Mouse (Mus musculus) gastrocnemius, postnatal 10 days (tissue): ENCODE data around the gene Rap1a. TPM values are rescaled to one million over a fixed set of nuclear protein-coding genes. Genes with fewer than 3 reads are reported as not detected.
"Not testable (repeated sequence)": the region's sequence is repeated elsewhere in the genome, so short reads cannot be mapped to it uniquely, and the experiment has no call there.

ENCODE experiments used
- DNase-seq: peaks from one replicate; pipeline ENCODE4 v3.0.0; 2021; ENCODE audit warnings: mixed read lengths
- total RNA-seq, 2 experiments: library from RNA; stranded (reverse); gene quantifications; 2 replicates each; pipeline ENCODE4 v1.2.3; 2021

Rap1a gene
- total RNA-seq, 2 experiments from 2014 or later, result 126 to 130 TPM

DNA sequence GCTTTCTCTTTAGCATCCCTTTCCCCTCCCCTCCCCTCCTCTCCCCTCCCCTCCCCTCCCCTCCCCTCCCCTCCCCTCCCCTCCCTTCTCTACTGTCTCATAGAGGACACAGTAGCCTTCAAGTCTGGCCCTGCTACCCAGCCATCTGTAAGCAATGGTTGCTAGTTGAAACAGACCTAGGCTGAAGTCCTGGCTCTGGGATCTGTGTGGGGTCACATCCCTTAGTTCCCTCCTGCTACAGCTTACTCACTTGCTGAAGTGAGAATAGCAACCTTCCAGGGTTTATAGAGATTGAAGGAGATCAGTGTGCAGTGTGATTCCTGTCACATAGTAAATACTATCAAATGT is 86.3 kb downstream of the Rap1a start:
- no peak for DNase-seq

DNA sequence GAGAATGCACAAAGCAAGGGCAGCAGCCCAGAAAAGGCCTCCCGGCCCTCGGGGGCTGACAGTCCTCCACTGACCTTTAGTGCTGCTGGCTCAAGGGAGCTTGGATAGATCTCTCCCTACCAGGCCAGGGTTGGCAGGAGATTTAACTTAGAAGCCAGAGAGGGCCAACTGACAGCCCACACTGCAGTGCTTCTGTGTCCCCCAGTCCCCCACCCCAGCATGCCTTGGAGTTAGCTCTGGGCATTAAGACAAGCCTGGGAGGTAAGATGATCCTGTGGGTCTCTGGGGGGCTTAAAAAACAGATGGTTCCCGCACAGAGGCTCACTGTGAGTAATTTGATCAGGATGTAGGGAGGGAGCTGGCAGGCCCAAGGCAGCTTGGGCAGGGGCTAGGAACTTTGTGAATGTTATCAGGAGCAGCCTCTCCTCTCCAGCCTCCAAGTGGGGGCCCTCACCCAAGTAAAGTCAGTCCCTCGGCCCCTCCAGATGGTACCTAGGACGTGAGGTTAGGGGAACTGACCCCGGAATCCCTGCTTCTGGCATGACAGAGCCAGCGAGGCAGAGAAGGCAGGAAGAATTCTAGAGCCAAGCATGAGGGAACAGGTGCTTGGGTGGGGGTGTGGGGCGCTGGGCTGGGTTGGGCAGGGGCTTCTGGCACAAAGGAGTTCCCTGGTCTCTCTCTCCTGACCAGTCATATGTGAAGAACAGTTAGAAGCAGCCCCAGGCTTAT is 86.9 kb downstream of the Rap1a start:
- DNase-seq, result peak; percentile 56

DNA sequence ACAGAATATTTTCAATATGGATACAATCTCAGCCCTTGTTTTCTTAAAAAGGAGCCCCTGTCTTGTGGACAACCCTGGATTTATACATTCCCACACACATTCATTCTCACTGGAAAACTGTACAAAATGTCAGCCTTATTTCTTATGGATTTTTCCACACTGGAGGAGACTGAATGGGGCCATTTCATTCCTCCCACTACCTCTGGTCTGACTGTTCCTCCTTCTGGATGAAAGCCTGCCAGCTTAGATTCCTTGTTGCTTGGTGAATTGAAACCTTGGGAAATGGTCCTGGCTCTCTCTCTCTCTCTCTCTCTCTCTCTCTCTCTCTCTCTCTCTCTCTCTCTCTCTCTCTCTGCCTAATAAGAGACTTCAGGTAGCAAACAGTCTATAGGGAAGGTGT is 88.3 kb downstream of the Rap1a start:
- DNase-seq, result no peak

DNA sequence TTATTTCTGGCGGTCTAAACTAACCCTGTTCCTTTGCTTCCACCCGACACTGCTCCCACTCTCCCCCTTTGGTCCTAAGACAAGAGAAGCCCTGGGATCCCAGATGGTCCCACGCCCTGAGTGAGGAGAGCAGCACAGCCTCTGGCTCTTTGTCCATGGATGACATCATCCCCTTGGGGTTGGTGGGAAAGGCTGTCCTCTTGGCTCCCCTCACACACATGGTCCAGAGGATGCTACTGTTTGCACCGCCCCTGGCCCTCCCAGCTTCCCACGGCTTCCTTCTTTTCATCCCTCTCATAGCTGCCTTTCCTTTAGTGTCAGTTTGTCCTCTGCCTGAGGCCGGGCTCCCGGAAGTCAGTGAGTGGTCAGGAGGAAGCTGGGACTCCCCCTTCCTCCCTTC is 89.4 kb downstream of the Rap1a start:
- peak; percentile 61 for DNase-seq

DNA sequence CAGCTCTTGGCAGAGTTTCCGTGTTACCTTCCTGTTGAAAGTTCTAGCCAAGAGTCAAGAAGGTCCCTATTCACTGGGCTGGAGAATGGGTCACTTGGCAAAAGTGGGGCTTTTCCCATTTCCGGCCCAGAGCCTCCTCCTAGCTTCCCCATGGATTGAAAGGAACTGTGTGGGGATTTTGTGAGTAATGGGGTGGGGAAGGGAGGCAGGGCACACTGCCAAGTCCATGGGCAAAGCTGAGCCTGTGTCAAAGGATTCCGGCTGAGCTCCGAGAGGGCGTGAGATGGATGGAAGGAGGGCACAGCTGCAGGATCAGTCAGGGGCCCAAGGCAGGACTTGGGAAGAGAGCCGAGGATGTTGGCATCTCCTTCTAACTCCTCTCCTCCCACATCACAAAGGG is 90.9 kb downstream of the Rap1a start:
- DNase-seq, result peak; percentile 52

DNA sequence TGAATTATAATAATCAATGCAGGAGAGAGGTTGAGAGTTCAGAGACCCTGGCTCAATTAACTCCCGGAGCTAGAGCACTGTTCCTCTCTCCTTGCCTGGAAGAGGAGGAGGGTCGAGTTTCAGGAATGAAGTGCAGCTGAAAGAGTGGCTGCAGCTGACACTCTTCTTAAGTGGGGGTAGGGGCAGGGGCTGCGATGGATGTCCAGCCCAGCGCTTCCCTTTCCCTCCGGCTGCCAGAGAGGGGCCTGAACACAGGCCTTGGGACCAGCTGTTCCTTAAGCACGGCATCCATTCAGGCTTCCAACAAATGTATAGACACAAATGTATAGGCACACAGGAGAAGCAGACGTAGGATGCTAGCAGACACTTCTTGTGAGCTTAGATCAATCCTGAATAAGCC is 93.5 kb downstream of the Rap1a start:
- no peak for DNase-seq

DNA sequence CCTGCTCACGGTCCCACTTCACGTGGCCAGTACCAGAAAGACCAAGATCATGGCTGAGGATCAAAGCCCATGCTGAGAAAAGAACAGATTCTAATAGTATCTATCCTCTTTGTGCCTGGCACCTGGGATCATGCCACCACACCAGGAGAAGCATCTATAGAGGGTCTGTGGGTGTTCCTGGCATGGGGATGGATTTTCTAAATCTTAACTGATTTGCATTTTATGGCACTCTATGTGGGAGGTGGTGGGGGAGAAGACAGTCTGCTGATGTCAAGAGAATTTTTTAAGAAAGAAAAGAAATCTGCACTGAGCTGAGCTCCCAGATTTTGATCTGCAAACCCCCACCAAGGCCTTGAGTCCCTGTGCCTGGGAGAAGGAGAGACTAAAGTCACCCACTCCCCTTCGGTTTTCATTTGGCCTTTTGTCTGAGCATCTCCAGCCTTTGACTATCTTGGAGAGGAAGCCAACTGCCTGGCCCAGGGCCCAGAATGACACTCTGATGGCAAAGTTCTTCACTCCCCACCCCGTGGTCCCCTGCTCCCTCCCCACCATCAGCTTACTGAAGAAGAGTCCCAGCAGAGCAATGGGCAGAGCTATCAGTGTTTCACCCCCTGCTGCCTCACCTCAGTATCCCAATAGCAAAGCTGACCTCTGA is 94.6 kb downstream of the Rap1a start:
- DNase-seq, result peak; percentile 47

DNA sequence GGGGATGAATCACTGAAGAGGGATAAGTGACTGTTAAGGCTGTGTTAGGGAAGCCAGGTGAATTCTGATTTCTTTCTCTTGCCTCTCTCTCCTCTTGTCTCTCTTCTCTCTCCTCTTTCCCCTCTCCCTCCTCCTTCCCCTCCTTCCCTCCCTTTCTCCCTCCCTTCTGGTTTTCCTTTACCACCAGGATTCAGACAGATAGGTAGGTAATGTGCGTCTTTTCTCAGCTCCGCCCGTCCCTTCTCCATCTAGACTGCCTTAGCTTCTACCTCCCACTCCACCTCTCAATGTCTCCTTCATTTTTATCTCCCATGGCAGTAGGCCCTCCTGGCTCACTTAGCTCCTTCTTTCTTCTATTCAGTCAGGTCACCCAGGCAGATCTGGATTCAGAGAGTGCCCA is 95.6 kb downstream of the Rap1a start:
- no peak for DNase-seq

DNA sequence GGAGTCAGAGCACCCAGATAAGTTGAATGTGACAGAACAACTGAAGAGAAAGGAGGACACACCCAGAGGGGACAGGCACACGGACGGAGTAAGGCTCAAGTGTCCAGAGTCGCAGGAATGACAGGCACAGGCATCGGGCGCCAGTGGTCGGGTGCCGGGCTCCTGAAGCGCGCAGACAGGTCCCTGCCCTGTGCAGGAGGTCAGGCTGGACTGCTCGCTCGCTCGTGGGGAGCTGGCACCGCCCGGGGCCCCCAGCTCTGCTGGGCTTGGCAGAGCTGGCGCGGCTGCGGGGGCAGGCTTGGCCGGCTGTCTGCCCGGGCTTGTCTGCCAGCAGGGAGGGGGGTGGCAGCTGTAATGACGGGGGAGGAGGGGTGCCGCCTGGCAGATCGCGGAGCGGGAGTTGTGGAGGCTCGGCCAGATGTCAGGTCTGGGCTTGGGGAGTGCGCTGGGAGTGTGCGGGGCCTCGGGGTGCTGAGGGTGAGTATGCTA is 96.0 kb downstream of the Rap1a start:
- DNase-seq, result peak; percentile 76

DNA sequence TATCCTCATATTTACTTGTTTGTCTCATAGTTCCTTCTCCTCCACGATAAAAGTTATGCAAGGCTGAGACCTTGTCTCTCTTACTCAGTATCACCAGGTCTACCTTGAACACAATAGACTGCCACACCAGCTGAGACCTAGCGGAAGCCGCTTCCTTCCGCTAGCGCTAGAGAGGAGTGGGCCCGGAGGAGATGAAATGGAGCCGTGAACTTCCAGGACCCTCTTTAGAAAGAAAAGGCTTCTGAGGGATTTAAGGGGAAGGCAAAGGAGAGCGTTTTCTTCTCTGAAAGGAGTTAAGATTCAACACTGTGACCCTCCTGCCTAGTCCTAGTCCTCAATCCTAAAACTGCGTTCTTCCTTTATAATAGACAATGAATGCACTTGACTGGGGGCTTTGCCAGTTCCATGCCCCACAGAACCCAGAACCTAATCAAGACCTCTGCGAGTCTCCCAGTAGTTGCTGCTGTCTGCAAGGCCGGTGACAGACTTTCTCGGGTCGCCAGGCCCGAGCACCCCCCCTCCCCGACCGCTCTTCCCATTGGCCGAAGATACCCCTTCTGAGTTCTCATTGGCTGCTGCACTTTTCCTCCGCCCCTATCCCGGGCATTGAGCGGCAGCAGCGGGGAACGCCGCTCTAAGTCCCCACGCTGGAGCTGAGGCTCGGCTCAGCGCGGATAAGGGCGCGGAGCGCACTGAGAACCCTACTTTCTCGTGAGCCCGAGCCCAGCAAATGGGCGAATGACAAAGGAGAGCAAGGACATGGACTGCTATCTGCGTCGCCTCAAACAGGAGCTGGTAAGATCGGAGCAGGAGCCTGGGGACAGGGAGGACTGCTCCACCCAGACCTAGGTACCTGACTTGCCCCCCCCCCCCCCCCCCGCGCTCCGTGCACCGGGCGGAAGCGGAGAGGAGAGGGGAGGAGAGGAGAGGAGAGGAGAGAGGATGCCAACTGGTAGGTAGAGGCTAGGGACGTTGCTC is 96.8 kb downstream of the Rap1a start, which contains the start of gene Inka2:
Inka2 (plus strand) TSS at position 569 of the 978 bp plus-strand sequence.
- DNase-seq, result peak; percentile 71

DNA sequence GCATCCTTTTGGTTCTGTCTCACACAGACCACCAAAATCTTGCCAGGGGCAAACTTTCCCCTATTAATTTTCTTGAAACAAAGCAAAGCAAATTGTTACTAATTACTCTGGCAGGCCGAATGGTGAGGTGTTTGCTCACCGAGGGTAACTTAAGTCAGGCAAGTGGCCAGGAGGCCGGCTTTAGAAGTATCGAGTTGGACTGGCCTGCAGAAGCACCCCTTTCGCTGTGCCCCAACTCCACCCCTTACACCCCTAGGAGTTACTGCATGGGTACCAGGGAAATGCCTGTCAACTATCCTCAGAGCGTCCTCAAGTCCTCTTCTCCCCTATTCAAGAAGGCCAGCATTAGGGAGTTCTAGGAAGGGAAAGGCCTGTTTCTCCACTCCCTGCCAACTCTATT is 97.6 kb downstream of the Rap1a start:
- DNase-seq, result no peak

DNA sequence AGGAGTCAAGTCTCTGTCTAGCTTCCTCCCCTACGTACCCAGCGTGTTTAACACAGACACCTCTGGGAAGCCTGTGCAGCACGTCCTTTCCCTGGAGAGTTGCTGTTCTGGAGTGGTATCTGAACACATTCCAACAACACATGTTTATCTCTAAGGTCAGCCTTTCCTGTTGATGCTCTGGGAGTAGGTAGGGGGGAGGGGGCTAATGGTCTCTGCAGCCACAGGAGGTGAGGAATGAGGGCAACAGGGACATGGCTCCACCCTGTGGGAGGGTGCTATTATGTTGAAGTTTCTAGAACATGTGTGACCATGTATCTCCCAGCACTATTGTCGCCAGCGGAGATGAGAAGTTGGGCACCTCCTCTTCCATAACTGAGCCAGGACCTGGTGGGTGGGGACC is 99.7 kb downstream of the Rap1a start:
- no peak for DNase-seq

DNA sequence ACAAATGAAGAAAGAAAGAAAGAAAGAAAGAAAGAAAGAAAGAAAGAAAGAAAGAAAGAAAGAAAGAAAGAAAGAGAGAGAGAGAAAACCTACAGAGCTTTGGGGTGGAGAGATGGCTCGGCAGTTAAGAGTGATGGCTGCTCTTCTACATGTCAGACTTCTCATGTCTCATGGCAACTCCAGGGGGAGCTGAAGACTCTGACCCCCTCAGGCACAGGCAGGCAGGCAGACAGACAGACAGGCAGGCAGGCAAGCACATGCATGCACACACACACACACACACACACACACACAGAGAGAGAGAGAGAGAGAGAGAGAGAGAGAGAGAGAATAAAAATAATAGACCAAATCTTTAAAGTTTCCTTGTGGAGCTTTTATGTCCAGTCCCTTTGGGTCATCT is 100.3 kb downstream of the Rap1a start:
- not testable (repeated sequence) for DNase-seq

DNA sequence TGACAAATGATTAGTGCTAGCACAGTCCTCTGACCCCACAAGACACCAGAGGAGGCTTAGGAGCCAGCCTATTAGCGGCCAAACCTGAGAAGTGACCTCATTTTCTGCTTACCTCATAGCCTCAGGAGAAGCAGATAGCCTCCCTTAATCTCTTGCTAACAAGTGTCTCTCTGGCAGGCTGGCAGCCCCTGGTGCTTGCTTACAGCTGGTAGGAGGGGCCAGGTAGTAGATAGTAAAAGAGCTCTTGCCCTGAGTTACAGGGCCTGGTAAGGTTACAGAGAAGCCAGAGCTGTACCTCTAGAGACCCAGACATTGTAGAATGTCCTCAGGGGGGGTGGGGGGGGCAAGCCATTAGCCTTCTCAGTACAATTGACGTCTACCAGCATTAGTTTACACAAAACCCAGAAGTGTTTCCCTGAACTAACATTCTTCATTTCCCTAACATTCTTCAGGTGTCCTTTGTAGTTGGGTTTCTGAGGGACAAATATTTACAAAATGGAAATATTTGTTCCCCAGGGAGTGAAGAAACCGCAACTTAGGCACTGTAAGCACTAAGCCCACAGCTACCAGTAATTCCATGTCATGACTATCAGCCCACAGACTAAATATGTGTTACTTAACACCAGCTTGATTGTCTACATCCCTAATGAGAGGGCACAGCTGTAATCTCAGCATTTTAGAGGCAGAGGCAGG is 101.7 kb downstream of the Rap1a start:
- DNase-seq, result no peak

DNA sequence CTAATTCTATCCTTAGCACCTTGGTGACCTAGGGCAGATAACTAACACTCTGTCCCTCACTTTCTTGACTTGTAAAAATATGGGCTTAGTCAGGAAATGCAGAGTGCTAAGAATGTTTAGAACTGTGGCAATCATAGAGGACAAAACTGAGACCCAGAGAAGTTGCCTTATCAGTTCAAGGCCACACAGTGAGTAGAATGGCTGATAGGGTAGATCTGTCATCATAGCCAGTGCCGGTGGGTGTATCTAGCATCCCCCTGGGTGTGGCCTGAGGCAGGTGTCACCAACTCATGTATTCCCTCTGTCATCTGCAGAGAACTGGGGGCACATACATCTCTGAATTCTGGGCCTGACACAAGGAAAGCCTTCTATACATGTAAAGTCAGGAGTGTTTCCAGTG is 102.8 kb downstream of the Rap1a start:
- DNase-seq, result no peak

DNA sequence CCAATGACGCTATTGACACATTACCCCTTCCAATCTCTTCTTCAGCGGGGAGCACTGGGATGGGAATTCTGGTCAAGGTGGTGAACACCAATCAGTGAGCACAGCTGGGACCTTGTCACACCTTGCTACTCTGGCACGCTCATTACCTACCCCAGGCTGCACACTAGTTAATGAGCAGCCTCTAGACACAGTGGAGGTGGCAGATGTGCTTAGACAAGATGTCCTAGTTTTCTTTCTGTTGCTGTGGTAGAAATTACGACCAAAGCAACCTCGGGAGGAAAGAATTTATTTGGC is 104.0 kb downstream of the Rap1a start:
- no peak for DNase-seq

DNA sequence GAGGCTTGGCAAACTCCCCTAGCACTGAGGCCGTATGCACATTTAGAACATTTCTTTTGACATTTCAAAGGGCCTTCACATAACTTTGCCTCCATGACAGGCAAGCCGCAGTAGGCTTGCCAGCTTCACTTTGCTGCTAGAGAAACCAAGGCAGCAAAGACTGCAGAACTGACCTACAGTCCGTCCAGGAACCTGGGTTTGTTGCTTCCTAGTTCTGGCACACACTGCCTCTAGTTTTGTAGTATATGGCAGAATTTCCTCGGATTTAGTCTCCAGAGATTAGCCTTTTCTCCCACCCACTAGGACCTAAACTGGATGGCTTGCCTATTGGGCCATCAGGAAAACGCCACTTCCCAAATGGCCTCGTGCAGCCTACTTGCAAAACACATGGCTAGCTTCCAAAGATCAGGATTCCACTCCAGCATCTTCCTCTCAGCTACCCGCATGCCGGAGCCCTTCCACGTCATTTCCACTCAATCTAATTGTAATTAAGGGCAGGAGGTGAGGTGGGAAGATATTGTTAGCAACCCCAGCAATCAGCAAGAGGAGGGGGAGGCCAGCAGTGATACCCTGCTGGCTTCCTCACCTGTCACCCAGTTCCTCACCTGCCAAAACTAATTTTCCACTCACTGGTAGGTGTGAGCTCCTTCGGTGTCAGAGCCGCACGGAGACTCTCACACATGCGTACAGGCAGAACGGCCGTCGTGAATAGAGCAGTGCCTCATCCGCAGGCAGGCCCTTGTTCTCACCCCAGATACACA is 104.6 kb downstream of the Rap1a start:
- no peak for DNase-seq

DNA sequence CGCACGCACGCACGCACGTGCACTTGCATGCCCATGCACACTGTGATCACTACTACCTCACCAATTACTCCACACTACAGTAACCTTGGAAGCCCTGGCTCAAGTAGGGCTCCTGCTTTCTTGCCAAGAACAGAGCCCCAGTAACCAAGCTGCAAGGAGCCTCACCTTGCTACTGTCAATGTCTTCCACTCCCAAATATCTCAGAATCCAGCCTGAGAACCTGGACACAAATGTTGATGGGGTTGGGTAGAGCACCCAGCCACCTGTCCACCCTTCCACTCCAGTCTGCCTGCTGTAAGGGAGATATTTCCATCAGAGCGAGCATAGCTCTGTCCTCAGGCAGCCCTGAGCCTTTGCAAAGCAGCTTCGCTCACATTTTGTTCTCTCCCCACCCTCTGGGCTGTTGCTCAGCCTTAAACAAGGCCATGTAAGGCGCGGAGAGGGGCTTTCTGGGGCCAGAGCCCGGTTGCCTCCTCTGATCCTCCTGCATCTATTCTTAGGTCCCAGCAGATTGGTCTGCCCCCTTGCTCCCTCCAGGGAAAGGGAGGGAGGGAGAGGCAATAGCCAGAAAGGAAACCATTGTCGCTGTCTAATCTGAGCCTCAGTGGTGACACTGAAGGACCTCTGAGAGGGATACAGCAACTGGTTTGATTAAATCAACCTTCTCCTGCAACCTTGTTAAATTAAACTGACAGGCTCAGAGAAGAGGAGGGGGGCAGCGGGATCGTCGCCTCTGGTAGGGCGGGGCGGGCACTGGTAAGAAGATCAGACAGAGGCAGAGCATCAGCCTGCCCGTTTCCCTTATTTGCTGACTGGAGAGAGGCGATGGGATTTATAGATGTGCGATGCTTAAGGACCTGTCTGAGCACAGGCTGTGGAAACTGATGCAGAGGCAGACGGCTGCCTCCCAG is 105.4 kb downstream of the Rap1a start:
- no peak for DNase-seq

DNA sequence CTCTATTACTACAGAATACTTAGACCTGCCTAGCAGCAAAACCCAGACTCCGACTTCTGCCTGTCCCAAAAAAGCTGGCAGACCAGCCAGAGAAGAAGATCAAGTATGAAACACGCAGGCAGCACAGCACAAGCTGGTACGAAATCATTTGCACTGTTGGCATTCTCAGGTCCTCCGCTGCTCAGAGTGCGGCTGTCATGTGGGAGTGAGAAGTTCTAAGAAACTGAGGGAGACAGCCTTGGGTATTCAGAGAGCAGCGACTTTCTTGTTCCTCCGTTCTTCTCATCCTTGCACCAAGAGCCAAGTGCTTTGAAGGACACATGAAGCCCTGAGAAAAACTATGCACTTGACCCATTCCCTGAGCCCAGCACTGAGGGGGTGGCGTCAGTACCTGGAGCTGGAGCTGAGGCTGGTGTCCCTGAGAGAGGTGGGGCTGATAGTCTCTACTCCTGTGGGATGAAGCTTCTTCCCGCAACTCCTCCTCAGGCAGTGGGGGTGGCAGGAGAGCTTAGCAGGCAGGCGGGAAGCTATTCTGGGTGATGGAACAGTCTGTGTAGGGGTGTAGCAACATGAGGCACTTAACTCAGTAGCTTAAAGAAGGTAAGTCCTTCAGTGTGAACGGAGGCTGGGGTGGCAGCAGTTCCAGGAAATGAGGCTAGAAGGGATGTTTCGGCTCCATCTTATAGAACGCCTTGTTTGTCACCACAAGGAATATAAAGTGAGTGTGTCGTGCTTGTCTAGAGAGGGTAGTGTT is 107.6 kb downstream of the Rap1a start:
- no peak for DNase-seq

DNA sequence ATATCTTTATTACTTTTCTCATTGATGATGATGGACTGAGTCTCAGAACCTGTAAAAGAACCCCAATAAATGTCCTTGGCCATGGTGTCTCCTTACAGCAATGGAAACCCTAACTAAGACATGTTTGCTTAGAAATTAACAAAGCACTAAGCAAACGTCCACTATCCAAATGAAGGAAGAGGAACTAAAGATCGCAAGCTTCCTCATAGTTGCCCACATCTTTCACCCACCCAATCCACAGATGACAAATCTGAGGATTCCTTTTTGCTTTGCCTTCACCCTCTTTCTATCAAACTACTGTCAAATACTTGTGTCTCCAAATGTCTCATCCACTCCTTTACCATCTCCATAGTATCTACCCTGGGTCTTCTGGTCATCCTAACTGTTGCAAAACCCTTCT is 112.6 kb downstream of the Rap1a start:
- no peak for DNase-seq
